Mouse (Mus musculus): Measurements from ENCODE around the gene Scgb2b27. TPM values are rescaled to one million over a fixed set of nuclear protein-coding genes. Genes with fewer than 3 reads are reported as not detected.
"Not testable (repeated sequence)": the region's sequence is repeated elsewhere in the genome, so short reads cannot be mapped to it uniquely, and the experiment has no call there.

Scgb2b27 gene
- not detected for polyA plus RNA-seq (2012; fragmentation: generic; extraction: Trizol)

DNA sequence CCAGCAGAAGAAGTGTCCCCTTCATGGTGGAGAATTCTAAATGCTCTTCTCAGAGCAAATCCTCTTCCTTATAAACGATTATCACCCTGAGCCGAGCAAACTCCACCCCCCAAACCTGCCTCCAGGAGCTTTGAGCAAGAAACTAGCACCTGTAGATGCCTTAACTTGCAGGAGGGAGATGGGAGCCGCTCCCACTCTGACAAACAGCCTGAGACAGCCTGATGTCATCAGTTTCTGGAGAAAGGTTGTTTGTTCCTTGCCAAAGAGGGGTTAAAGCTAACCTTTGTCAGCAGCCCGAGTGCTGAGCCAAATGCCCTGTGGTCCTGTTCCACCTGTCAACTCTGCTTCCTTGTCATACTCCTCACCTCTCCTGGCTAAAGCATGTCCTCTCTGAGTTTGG, at the start of gene Scgb2b27:
Gene Scgb2b27, minus strand, starts transcription at position 101 of the 400 bp plus-strand sequence.
- TF ChIP-seq POLR2AphosphoS2 (IDR thresholded peaks at IDR 0.05; ENCODE audit: insufficient read length, low read depth) (no peak), SRF (IDR thresholded peaks at IDR 0.05; ENCODE audit: control insufficient read depth, insufficient read length, low read depth) (no peak), E2F4 (IDR thresholded peaks at IDR 0.05; ENCODE audit: insufficient read depth) (no peak), MYOD1 (IDR thresholded peaks at IDR 0.05; ENCODE audit: control insufficient read depth in 1 of 3, insufficient read length in 2 of 3, low read depth in 2 of 3) (no peak)
- Histone ChIP-seq H3K36me3 (ENCODE audit: control insufficient read depth, insufficient read depth) (no peaks in the 10 kb centered on the region), H3ac (ENCODE audit: control insufficient read depth, insufficient read length) (no peak within 1 kb of the TSS), H3K27me3 (ENCODE audit: control insufficient read depth, insufficient read depth, insufficient read length) (no peaks in the 10 kb centered on the region), H3K4me3 (no peak within 1 kb of the TSS), H3K4me2 (ENCODE audit: low read depth) (no peak within 1 kb of the TSS), H3K79me2 (ENCODE audit: control insufficient read depth, insufficient read depth) (no peaks in the 10 kb centered on the region)

DNA sequence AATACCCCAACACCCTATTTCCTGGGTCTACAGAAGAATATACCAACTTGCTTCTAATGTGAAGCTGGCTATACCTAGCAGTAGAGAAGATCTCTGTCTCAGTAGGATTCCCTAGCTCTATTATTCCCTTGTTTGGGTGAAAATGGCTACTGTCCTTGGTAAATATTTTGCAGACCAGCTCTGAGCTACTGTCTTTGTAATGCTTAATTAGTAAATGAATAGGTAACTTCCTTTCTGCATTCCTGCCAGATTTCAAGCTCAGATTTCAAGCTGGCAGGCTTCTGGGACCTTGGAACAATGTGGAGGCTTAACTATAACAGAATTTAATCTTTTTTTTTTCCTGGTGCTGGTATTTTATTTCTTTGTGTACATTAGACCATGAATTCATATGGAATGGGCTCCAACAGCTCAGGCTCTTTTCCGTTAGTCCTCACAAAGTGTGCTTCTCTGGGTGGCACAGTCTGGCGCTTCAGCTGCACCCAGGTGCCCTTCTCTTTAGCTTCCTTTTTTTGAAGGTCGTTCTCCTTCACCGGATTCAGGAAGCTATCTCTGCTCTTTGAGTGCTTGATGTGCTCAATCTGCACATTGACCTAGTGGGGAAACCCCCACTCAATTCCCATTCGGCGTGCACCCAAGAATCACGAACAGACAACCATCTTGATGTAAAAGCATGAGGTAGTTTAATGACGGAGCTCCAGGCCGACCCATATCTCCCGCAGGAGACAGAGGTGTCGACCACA, 22.5 kb upstream of the Scgb2b27 start:
- H3K4me3 ChIP-seq; H3K4me2 ChIP-seq (ENCODE audit: low read depth); H3K79me2 ChIP-seq (ENCODE audit: control insufficient read depth, insufficient read depth); H3K36me3 ChIP-seq (ENCODE audit: control insufficient read depth, insufficient read depth); H3ac ChIP-seq (ENCODE audit: control insufficient read depth, insufficient read length); H3K27me3 ChIP-seq (ENCODE audit: control insufficient read depth, insufficient read depth, insufficient read length): not testable (repeated sequence)

- H3K36me3 ChIP-seq (ENCODE audit: control insufficient read depth, insufficient read depth); H3K4me3 ChIP-seq; H3K79me2 ChIP-seq (ENCODE audit: control insufficient read depth, insufficient read depth); H3K4me2 ChIP-seq (ENCODE audit: low read depth); H3ac ChIP-seq (ENCODE audit: control insufficient read depth, insufficient read length): not testable (repeated sequence)
- peaks cover 12% of the 10 kb centered on the region for H3K27me3 ChIP-seq (ENCODE audit: control insufficient read depth, insufficient read depth, insufficient read length)
These were observed 20.8 kb upstream of the Scgb2b27 start for GRCm38 (mm10) chr7:34034579-34034978.

- Histone ChIP-seq H3ac (ENCODE audit: control insufficient read depth, insufficient read length) (no peak overlapping the region), H3K4me2 (ENCODE audit: low read depth) (no peak overlapping the region), H3K4me3 (no peak overlapping the region), H3K27me3 (ENCODE audit: control insufficient read depth, insufficient read depth, insufficient read length) (peaks cover 12% of the 10 kb centered on the region), H3K79me2 (ENCODE audit: control insufficient read depth, insufficient read depth) (no peaks in the 10 kb centered on the region), H3K36me3 (ENCODE audit: control insufficient read depth, insufficient read depth) (no peaks in the 10 kb centered on the region)
- TF ChIP-seq MAX (IDR thresholded peaks at IDR 0.05; ENCODE audit: low read depth) (no peak), CEBPB (IDR thresholded peaks at IDR 0.05; ENCODE audit: insufficient read depth, poor library complexity, severe bottlenecking) (no peak), USF1 (IDR thresholded peaks at IDR 0.05; ENCODE audit: low read depth) (no peak), MYOD1 (IDR thresholded peaks at IDR 0.05; ENCODE audit: control insufficient read depth in 1 of 3, insufficient read length in 2 of 3, low read depth in 2 of 3) (no peak), TCF3 (IDR thresholded peaks at IDR 0.05; ENCODE audit: insufficient read length, low read depth) (no peak), E2F4 (IDR thresholded peaks at IDR 0.05; ENCODE audit: insufficient read depth) (no peak), REST (IDR thresholded peaks at IDR 0.05; ENCODE audit: insufficient read depth, insufficient read length) (no peak)
These were observed 16.3 kb upstream of the Scgb2b27 start for GRCm38 (mm10) chr7:34030026-34030425.

DNA sequence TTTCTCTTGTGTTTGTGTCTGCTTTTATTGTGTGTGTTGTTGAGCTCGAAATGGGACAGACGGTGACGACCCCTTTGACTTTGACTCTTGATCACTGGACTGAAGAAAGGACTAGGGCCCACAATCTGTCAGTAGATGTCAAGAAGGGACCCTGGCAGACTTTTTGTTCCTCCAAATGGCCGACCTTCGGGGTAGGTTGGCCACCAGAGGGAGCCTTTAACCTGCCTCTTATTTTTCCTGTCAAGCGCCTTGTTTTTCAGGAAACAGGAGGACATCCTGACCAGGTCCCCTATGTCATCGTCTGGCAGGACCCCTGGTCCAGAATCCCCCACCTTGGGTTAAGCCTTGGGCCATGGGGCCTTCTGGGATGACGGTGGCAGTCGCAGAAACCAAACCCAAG, 13.5 kb upstream of the Scgb2b27 start:
- H3K4me3 ChIP-seq; H3ac ChIP-seq (ENCODE audit: control insufficient read depth, insufficient read length); H3K36me3 ChIP-seq (ENCODE audit: control insufficient read depth, insufficient read depth); H3K79me2 ChIP-seq (ENCODE audit: control insufficient read depth, insufficient read depth): not testable (repeated sequence)
- H3K27me3 ChIP-seq (ENCODE audit: control insufficient read depth, insufficient read depth, insufficient read length) = peaks cover 12% of the 10 kb centered on the region
- H3K4me2 ChIP-seq (ENCODE audit: low read depth) = peak overlapping the region; percentile 24

- Histone ChIP-seq H3ac (ENCODE audit: control insufficient read depth, insufficient read length) (no peak overlapping the region), H3K36me3 (ENCODE audit: control insufficient read depth, insufficient read depth) (no peaks in the 10 kb centered on the region), H3K79me2 (ENCODE audit: control insufficient read depth, insufficient read depth) (no peaks in the 10 kb centered on the region), H3K4me2 (ENCODE audit: low read depth) (no peak overlapping the region), H3K27me3 (ENCODE audit: control insufficient read depth, insufficient read depth, insufficient read length) (peaks cover 6% of the 10 kb centered on the region), H3K4me3 (no peak overlapping the region)
- TF ChIP-seq E2F4 (IDR thresholded peaks at IDR 0.05; ENCODE audit: insufficient read depth) = no peak
- TF ChIP-seq REST (IDR thresholded peaks at IDR 0.05; ENCODE audit: insufficient read depth, insufficient read length) = no peak
- TF ChIP-seq USF1 (IDR thresholded peaks at IDR 0.05; ENCODE audit: low read depth) = no peak
- TF ChIP-seq TCF12 (IDR thresholded peaks at IDR 0.05; ENCODE audit: insufficient read depth, poor library complexity, severe bottlenecking) = no peak
- no peak for TF ChIP-seq MAX (IDR thresholded peaks at IDR 0.05; ENCODE audit: low read depth)
- no peak for TF ChIP-seq MYOG (IDR thresholded peaks at IDR 0.05; ENCODE audit: control insufficient read depth in 1 of 3, insufficient read depth in 1 of 3, insufficient read length in 2 of 3, low read depth in 2 of 3)
- TF ChIP-seq SRF (IDR thresholded peaks at IDR 0.05; ENCODE audit: control insufficient read depth, insufficient read length, low read depth) = no peak
- TF ChIP-seq POLR2A (IDR thresholded peaks at IDR 0.05; ENCODE audit: insufficient read length, low read depth) = no peak
- TF ChIP-seq POLR2AphosphoS2 (IDR thresholded peaks at IDR 0.05; ENCODE audit: insufficient read length, low read depth) = no peak
- TF ChIP-seq CEBPB (IDR thresholded peaks at IDR 0.05; ENCODE audit: insufficient read depth, poor library complexity, severe bottlenecking) = no peak
- no peak for TF ChIP-seq MYOD1 (IDR thresholded peaks at IDR 0.05; ENCODE audit: control insufficient read depth in 1 of 3, insufficient read length in 2 of 3, low read depth in 2 of 3)
- TF ChIP-seq TCF3 (IDR thresholded peaks at IDR 0.05; ENCODE audit: insufficient read length, low read depth) = no peak
These were observed 11.9 kb upstream of the Scgb2b27 start for GRCm38 (mm10) chr7:34025641-34026040.

DNA sequence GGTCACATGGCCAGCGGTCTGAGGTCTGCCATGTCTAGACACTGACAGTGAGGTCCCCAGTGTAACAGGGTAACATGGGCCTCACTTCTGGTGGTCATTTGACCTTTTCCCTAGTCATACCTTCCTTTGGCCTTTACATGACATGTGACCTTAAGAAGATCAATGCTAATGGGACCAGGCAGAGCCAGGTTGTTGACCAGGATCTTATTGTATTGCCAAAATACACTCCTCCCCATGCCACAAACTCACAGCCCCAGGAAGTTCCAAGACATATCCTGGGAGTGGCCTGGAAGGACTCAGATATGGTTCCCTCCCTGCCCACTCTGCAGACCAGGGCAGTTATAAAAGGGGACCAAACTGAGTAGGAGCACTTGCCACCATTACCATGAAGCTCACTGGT, 7.4 kb upstream of the Scgb2b27 start, which contains the start of gene Scgb1b27:
Gene Scgb1b27, plus strand, starts transcription at position 301 of the 400 bp plus-strand sequence.
- H3ac ChIP-seq (ENCODE audit: control insufficient read depth, insufficient read length); H3K27me3 ChIP-seq (ENCODE audit: control insufficient read depth, insufficient read depth, insufficient read length); H3K4me3 ChIP-seq; H3K4me2 ChIP-seq (ENCODE audit: low read depth); H3K79me2 ChIP-seq (ENCODE audit: control insufficient read depth, insufficient read depth); H3K36me3 ChIP-seq (ENCODE audit: control insufficient read depth, insufficient read depth): not testable (repeated sequence)

DNA sequence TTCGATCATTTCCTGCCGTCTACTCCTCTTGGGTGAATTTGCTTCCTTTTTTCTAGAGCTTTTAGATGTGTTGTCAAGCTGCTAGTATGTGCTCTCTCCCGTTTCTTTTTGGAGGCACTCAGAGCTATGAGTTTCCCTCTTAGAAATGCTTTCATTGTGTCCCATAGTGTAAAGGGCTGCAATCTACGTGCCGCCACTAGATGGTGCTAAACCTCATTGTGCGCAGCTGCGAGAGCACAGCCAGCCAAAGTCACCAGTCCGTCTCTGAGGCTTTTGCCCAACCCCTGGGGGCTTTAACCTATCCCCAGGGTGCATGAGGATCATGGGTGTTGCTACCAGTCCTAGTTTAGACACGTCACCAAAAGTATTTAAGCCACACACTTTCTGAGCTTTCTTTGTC, 31.5 kb downstream of the Scgb2b27 start:
- not testable (repeated sequence) for H3K36me3 ChIP-seq (ENCODE audit: control insufficient read depth, insufficient read depth)

More for the DNA sequence above, 31.5 kb downstream of the Scgb2b27 start:
- H3ac ChIP-seq (ENCODE audit: control insufficient read depth, insufficient read length); H3K79me2 ChIP-seq (ENCODE audit: control insufficient read depth, insufficient read depth); H3K4me3 ChIP-seq; H3K27me3 ChIP-seq (ENCODE audit: control insufficient read depth, insufficient read depth, insufficient read length); H3K4me2 ChIP-seq (ENCODE audit: low read depth): not testable (repeated sequence)
